Mouse (Mus musculus) cortical plate, adult 2 months (tissue): ENCODE measurements around the gene Tnp2.

Experiments
- CTCF ChIP-seq: fragments of 200-500 bp; IDR thresholded peaks from 2 replicates; pipeline ENCODE4 v1.5.1; 2011; ENCODE audit warnings: mild to moderate bottlenecking, control low read depth, low read length; ENCODE audit not compliant: insufficient read depth; ENCODE audit errors: extremely low read depth
- POLR2A ChIP-seq: fragments of 200-500 bp; IDR thresholded peaks from 2 replicates; pipeline ENCODE4 v1.6.1; 2011; ENCODE audit warnings: mild to moderate bottlenecking, low read length, control low read depth; ENCODE audit not compliant: insufficient read depth; ENCODE audit errors: extremely low read depth

- TF ChIP-seq CTCF (no peak), POLR2A (no peak)
Measured at GRCm38 (mm10) chr16:10783451-10783850, 5.0 kb downstream of the Tnp2 start.
